Mouse (Mus musculus) cerebellum, adult 18-20 months (tissue): ENCODE measurements around the gene Vmn2r32.
"Not testable (repeated sequence)": the region's sequence is repeated elsewhere in the genome, so short reads cannot be mapped to it uniquely, and the experiment has no call there.

Source experiments
- DNase-seq, 2 experiments: peaks; one replicate each; pipeline ENCODE4 v3.0.0; 2021

Vmn2r32 gene

GRCm38 (mm10) chr7:7479918-7480317 lies at the start of gene Vmn2r32:
Gene Vmn2r32, minus strand, starts transcription at chr7:7480018.
- not testable (repeated sequence) for DNase-seq
